Comparison of ENCODE assay signal across 9 mouse cellular contexts in genomic region chr7:98837901-98838300, GRCm38 (mm10). TPM values are rescaled to one million over a fixed set of nuclear protein-coding genes. Genes with fewer than 3 reads are reported as not detected.
DNase-seq lines count a peak whose midpoint lies in the region; ATAC-seq and TF ChIP-seq lines count a peak whose summit lies in the region.
"Had no signal": no experiment of that assay in that cellular context is flagged by ENCODE, and none has a peak within 500 bp of the region (broad histone marks: within the 10 kb centered on the region; RNA-seq: fewer than 3 reads in every experiment).

No protein-coding gene starts in this region.

- peak overlapping the region; percentile 72 for H3K9ac ChIP-seq in embryonic facial prominence, embryonic 13.5 days
- H3K9ac ChIP-seq in limb, embryonic 15.5 days: 0 out of 2 replicates have a peak overlapping the region, but pooled peaks have one; percentile 51
- no peak overlapping the region for H3K9ac ChIP-seq in midbrain, postnatal 0 days (replicated peaks; ENCODE audit: low read length, poor library complexity, severe bottlenecking)
- no peak overlapping the region for H3K9ac ChIP-seq in stomach, embryonic 14.5 days (replicated peaks; ENCODE audit: low read depth, low read length)

- peak; percentile 67 for DNase-seq in 3134 (ENCODE audit: extremely low read depth, insufficient read length, low spot score)
- DNase-seq in adrenal gland, postnatal 36 days: peak; percentile 88 to 90
- peak; percentile 62 to 83 for DNase-seq in heart, adult 9 months (ENCODE audit: low spot score in 2 of 2)
- peak; percentile 80 for DNase-seq in kidney, adult 9 months
- peak; percentile 90 for DNase-seq in midbrain, postnatal 0 days (ENCODE audit: low spot score)

- H3K4me3 ChIP-seq in embryonic facial prominence, embryonic 13.5 days: peak overlapping the region; percentile 57
- H3K4me3 ChIP-seq in limb, embryonic 15.5 days: peak overlapping the region; percentile 63
- H3K4me3 ChIP-seq in midbrain, postnatal 0 days (ENCODE audit: low read depth, low read length): peak overlapping the region; percentile 56
- peak overlapping the region; percentile 41 for H3K4me3 ChIP-seq in stomach, embryonic 14.5 days (ENCODE audit: low read depth, low read length)

- no peak; the same call in 1 of the 2 replicates for ATAC-seq in embryonic facial prominence, embryonic 13.5 days (ENCODE audit: insufficient number of reproducible peaks, insufficient read depth, low FRiP score, low TSS enrichment, low read depth)
- peak; percentile 49 for ATAC-seq in limb, embryonic 15.5 days (ENCODE audit: insufficient number of reproducible peaks, low FRiP score, low TSS enrichment, low read depth)
- peak; percentile 68 for ATAC-seq in midbrain, postnatal 0 days (ENCODE audit: low FRiP score)
- peak; percentile 46; the same call in 1 of the 2 replicates for ATAC-seq in stomach, embryonic 14.5 days (ENCODE audit: insufficient number of reproducible peaks, insufficient read depth, low FRiP score, low read depth)

- no peaks in the 10 kb centered on the region for H3K36me3 ChIP-seq in embryonic facial prominence, embryonic 13.5 days
- H3K36me3 ChIP-seq in limb, embryonic 15.5 days: no peaks in the 10 kb centered on the region
- H3K36me3 ChIP-seq in midbrain, postnatal 0 days (ENCODE audit: insufficient read depth, low read length): no peaks in the 10 kb centered on the region
- no peaks in the 10 kb centered on the region for H3K36me3 ChIP-seq in stomach, embryonic 14.5 days (ENCODE audit: control insufficient read depth, insufficient read depth, low read length)

- H3K4me2 ChIP-seq in embryonic facial prominence, embryonic 13.5 days: peak overlapping the region; percentile 98
- peak overlapping the region; percentile 96 for H3K4me2 ChIP-seq in limb, embryonic 15.5 days
- peak overlapping the region; percentile 96 for H3K4me2 ChIP-seq in midbrain, postnatal 0 days (ENCODE audit: low read depth, low read length, poor library complexity, severe bottlenecking)
- H3K4me2 ChIP-seq in stomach, embryonic 14.5 days (replicated peaks; ENCODE audit: low read depth, low read length): peak overlapping the region; percentile 98

- no peak overlapping the region for H3K27ac ChIP-seq in embryonic facial prominence, embryonic 13.5 days
- peak overlapping the region; percentile 68 for H3K27ac ChIP-seq in limb, embryonic 15.5 days
- H3K27ac ChIP-seq in midbrain, postnatal 0 days (ENCODE audit: low read depth, low read length): no peak overlapping the region
- no peak overlapping the region for H3K27ac ChIP-seq in stomach, embryonic 14.5 days (ENCODE audit: low read length)

- under 1% methylated on average over 17 of the region's 17 CpGs for WGBS in embryonic facial prominence, embryonic 13.5 days
- WGBS in limb, embryonic 15.5 days: 2% methylated on average over 17 of the region's 17 CpGs
- WGBS in midbrain, postnatal 0 days: 1% methylated on average over 17 of the region's 17 CpGs
- WGBS in stomach, embryonic 14.5 days: 2% methylated on average over 17 of the region's 17 CpGs

- H3K27me3 ChIP-seq in embryonic facial prominence, embryonic 13.5 days: peaks cover 88% of the 10 kb centered on the region
- H3K27me3 ChIP-seq in limb, embryonic 15.5 days: peaks cover 70% of the 10 kb centered on the region
- H3K27me3 ChIP-seq in midbrain, postnatal 0 days (ENCODE audit: insufficient read depth, low read length): peaks cover 68% of the 10 kb centered on the region
- H3K27me3 ChIP-seq in stomach, embryonic 14.5 days (ENCODE audit: control insufficient read depth, insufficient read depth, low read length): peaks cover 23% of the 10 kb centered on the region

- TF ChIP-seq CTCF in midbrain, postnatal 0 days (IDR thresholded peaks at IDR 0.05): peak; percentile 83

- H3K4me1 ChIP-seq in embryonic facial prominence, embryonic 13.5 days: peaks cover 77% of the 10 kb centered on the region
- peaks cover 80% of the 10 kb centered on the region for H3K4me1 ChIP-seq in limb, embryonic 15.5 days
- H3K4me1 ChIP-seq in midbrain, postnatal 0 days (ENCODE audit: insufficient read depth, low read length): peaks cover 14% of the 10 kb centered on the region; the same call in 1 of the 2 replicates
- H3K4me1 ChIP-seq in stomach, embryonic 14.5 days (ENCODE audit: control insufficient read depth, insufficient read depth, low read length): peaks cover 29% of the 10 kb centered on the region; the same call in 1 of the 2 replicates

- no peaks in the 10 kb centered on the region for H3K9me3 ChIP-seq in embryonic facial prominence, embryonic 13.5 days
- no peaks in the 10 kb centered on the region for H3K9me3 ChIP-seq in limb, embryonic 15.5 days
- H3K9me3 ChIP-seq in midbrain, postnatal 0 days (ENCODE audit: low read length): no peaks in the 10 kb centered on the region
- H3K9me3 ChIP-seq in stomach, embryonic 14.5 days (ENCODE audit: control insufficient read depth, low read depth, low read length): no peaks in the 10 kb centered on the region

RNA-seq across cellular contexts. Expression of gene Wnt11, which starts 3.0 kb away (rescaled TPM):
- 1 to 10 TPM; 2.6 to 3.6 TPM for total RNA-seq in adrenal gland, postnatal 36 days (2021)
- polyA plus RNA-seq in embryonic facial prominence, embryonic 13.5 days (2015; fragmentation: Nextera tagmentation; extraction: Ambion mirVana): 10.8 and 12.4 TPM in 2 replicates
- 23.2 and 29.1 TPM in 2 replicates for polyA plus RNA-seq in limb, embryonic 15.5 days (2015; fragmentation: Nextera tagmentation; extraction: Ambion mirVana)
- total RNA-seq in midbrain, postnatal 0 days (2014; rRNA removed): 3.2 and 3.7 TPM in 2 replicates
- polyA plus RNA-seq in midbrain, postnatal 0 days (2015; fragmentation: Nextera tagmentation; extraction: Ambion mirVana): 1.8 and 1.9 TPM in 2 replicates
- 7.2 and 8.6 TPM in 2 replicates for polyA plus RNA-seq in stomach, embryonic 14.5 days (2014; fragmentation: Nextera tagmentation; extraction: Ambion mirVana)
- total RNA-seq: MEL had no signal

Comparison
In these comparisons a context has a peak if more than half of its experiments do, and no peak if none do; other contexts are left out.
1. H3K9ac ChIP-seq: peak in embryonic facial prominence, embryonic 13.5 days (single experiment) and limb, embryonic 15.5 days (single experiment); none in midbrain, postnatal 0 days (single experiment) and stomach, embryonic 14.5 days (single experiment).
2. Peak in every context shown above with its lines, with median percentiles within 50 percentile points of each other: DNase-seq, H3K4me2 ChIP-seq and H3K4me3 ChIP-seq.